Mouse (Mus musculus): ENCODE results near the gene Tada3.

GRCm38 (mm10) chr6:113350538-113350937 is 27.1 kb downstream of the Tada3 start:
- TF ChIP-seq POLR2A (IDR thresholded peaks at IDR 0.05; ENCODE audit: low read depth, low read length) (no peak), CTCF (IDR thresholded peaks at IDR 0.05; ENCODE audit: extremely low read depth, insufficient read length, insufficient replicate concordance, low read depth, low read length) (no peak)
